Mouse (Mus musculus) kidney, embryonic 14.5 days (tissue): ENCODE data around the gene Mex3d. TPM values are rescaled to one million over a fixed set of nuclear protein-coding genes. Genes with fewer than 3 reads are reported as not detected.

Experiments
- ATAC-seq: fragments of 200-750 bp; cut with Nextera tagmentation; 2 replicates; pipeline ENCODE4 v1.8.0; 2017; ENCODE audit warnings: moderate number of reproducible peaks, mild to moderate bottlenecking, moderate TSS enrichment, moderate library complexity; ENCODE audit not compliant: low FRiP score, low TSS enrichment
- H3K27ac ChIP-seq: fragments of 300-500 bp; sonication (generic); 2 replicates; pipeline ENCODE4 v1.5.1; 2014; ENCODE audit warnings: low read depth, mild to moderate bottlenecking, low read length, moderate library complexity, mixed read lengths
- H3K27me3 ChIP-seq: fragments of 300-500 bp; sonication (generic); 2 replicates; pipeline ENCODE4 v1.6.1; 2014; ENCODE audit warnings: mild to moderate bottlenecking, low read length; ENCODE audit not compliant: control insufficient read depth, insufficient read depth
- H3K36me3 ChIP-seq: fragments of 300-500 bp; sonication (generic); 2 replicates; pipeline ENCODE4 v1.6.1; 2014; ENCODE audit warnings: low read length, mixed read lengths; ENCODE audit not compliant: control insufficient read depth, insufficient read depth
- H3K4me1 ChIP-seq: fragments of 300-500 bp; sonication (generic); 2 replicates; pipeline ENCODE4 v1.6.1; 2014; ENCODE audit warnings: low read length, mixed read lengths; ENCODE audit not compliant: control insufficient read depth, insufficient read depth
- H3K4me2 ChIP-seq: fragments of 300-500 bp; sonication (generic); replicated peaks from 2 replicates; pipeline ENCODE4 v1.6.1; 2014; ENCODE audit warnings: low read depth, mild to moderate bottlenecking, low read length
- H3K4me3 ChIP-seq: fragments of 300-500 bp; sonication (generic); 2 replicates; pipeline ENCODE4 v1.5.1; 2014; ENCODE audit warnings: mild to moderate bottlenecking, low read length
- H3K9ac ChIP-seq: fragments of 300-500 bp; sonication (generic); 2 replicates; pipeline ENCODE4 v1.6.1; 2014; ENCODE audit warnings: low read depth, mild to moderate bottlenecking, low read length, moderate library complexity
- H3K9me3 ChIP-seq: fragments of 300-500 bp; sonication (generic); 2 replicates; pipeline ENCODE4 v1.6.1; 2016; ENCODE audit warnings: low read length; ENCODE audit not compliant: control insufficient read depth
- WGBS: fragments of 180-500 bp; shearing (Covaris S2); extraction: QIAGEN DNeasy Blood & Tissue Kit; methylation state at CpG from one replicate; pipeline ENCODE4 v1.1.7; 2014; 5-methylcytosine and 5-hydroxymethylcytosine counted together
- microRNA-seq: library from miRNA; unstranded; fragments of <30 nt; microRNA quantifications from one replicate; pipeline ENCODE4, GENCODE M21; 2016
- polyA plus RNA-seq: library from polyadenylated mRNA; unstranded; fragments of >200 nt; fragmentation: Nextera tagmentation; extraction: Ambion mirVana; gene quantifications from 2 replicates; pipeline ENCODE4 v1.2.1, GENCODE M21; 2014

Gene Mex3d
- polyA plus RNA-seq, 1 experiment from 2014 or later: 8.7 TPM

DNA sequence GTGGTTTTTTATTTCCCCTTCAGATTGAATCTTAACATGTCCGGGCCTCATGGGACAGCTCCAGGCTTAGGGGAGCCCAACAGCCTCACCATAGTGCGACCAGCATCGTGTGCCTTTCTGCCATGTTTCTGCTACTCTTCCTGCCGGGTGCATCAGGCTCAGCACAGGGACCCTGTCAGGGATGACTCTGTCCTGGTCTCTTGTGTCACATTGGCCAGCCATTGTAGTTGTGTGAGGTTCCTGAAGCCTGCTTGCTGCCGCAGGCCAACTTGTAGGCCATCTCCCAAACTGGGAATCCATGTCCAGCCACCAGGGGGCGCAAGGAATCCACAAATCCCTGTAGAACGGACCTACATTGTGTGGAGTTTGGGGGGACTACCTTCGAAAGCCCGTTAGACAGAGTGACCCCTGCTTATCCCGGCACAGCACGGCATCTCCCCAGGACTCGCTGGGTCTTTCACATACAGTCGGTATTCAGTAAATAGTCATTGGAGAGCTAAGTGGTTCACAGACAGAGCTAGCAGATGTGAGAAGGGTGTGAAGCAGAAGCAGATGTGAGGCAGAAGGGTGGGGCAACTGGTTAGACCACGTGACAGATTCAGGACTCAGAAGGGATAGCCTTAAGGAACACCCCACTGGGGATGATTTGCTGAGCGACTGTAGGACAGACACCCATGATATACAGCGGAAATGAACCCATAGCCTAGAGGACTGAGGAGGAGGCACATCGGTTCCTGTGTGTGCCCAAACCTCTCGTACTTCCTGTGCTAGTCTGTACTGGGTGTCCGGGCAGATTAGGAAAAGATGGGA is 47.3 kb downstream of the Mex3d start:
- Histone ChIP-seq H3K4me2 (no peak overlapping the region; the same call in 1 of the 2 replicates), H3K9ac (no peak overlapping the region), H3K27me3 (peaks cover 49% of the 10 kb centered on the region)

GRCm38 (mm10) chr10:80336263-80336662 is 51.2 kb downstream of the Mex3d start:
- ATAC-seq: no peak
- WGBS: 88% methylated on average over 12 of the region's 12 CpGs
- no peaks in the 10 kb centered on the region; the same call in 1 of the 2 replicates for H3K36me3 ChIP-seq

More for the DNA sequence above, 47.3 kb downstream of the Mex3d start:
- H3K4me3 ChIP-seq: no peak overlapping the region
- H3K27ac ChIP-seq: no peak overlapping the region
- H3K9me3 ChIP-seq: no peaks in the 10 kb centered on the region
- 22% methylated on average over 19 of the region's 19 CpGs for WGBS
- peaks cover 18% of the 10 kb centered on the region for H3K4me1 ChIP-seq
- peak; percentile 16; the same call in 1 of the 2 replicates for ATAC-seq
- no peaks in the 10 kb centered on the region; the same call in 1 of the 2 replicates for H3K36me3 ChIP-seq

GRCm38 (mm10) chr10:80332525-80332989 is 54.9 kb downstream of the Mex3d start:
- H3K27ac ChIP-seq: no peak overlapping the region
- H3K9me3 ChIP-seq: no peaks in the 10 kb centered on the region
- H3K36me3 ChIP-seq: no peaks in the 10 kb centered on the region; the same call in 1 of the 2 replicates
- H3K4me1 ChIP-seq: peaks cover 11% of the 10 kb centered on the region
- H3K4me3 ChIP-seq: no peak overlapping the region
- no peak overlapping the region for H3K4me2 ChIP-seq
- no peak for ATAC-seq
- no peak overlapping the region for H3K9ac ChIP-seq
- WGBS: 85% methylated on average over 5 of the region's 5 CpGs
- H3K27me3 ChIP-seq: peaks cover 6% of the 10 kb centered on the region

More at GRCm38 (mm10) chr10:80336263-80336662, 51.2 kb downstream of the Mex3d start:
- no peak overlapping the region for H3K9ac ChIP-seq
- H3K9me3 ChIP-seq: no peaks in the 10 kb centered on the region
- no peaks in the 10 kb centered on the region for H3K4me1 ChIP-seq
- H3K4me2 ChIP-seq: no peak overlapping the region
- H3K27me3 ChIP-seq: peaks cover 11% of the 10 kb centered on the region
- no peak overlapping the region for H3K4me3 ChIP-seq
- H3K27ac ChIP-seq: no peak overlapping the region

DNA sequence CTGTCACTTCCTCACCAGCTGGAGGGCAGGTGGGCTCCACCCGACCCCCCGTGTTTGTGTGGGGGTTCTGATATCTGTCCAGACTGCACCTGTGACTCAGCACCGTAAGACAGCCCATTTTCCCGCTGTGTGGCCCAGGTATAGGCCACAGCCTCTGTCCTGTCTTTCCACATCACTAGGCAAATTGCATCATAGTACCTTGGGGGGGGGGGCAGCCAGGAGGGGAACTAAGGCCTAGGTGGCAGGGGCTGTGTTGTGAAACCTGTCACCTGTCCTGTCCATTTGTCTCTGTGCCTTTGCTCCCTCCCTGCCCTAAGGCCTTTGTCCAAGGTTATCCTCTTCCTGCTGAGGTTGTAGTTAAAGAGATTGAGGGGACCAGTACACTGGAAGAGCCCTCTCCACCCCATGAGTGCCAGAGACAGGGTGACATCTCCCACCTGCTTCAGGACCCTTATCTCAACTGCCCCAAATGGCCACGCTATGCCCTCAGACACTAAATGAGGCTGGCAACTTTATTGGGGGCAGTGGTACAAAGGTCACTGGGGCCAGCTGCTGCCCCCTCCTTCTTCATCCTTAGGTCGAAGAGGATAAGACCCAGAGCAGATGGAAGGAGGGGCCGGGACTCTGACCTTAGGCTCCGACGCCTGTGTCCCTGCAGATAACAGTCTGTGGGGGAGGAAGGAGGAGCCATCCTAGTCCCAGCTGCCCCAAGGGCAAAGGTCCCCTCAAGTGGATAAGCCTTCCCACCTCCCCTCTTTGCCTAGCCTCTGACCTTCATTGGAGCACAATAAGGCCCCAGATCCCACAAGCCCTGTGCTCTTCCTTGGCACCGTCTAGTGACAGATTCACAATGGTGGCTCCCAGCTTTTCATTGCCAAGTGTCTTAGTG is 55.6 kb downstream of the Mex3d start:
- H3K9ac ChIP-seq: no peak overlapping the region
- H3K4me1 ChIP-seq: peaks cover 11% of the 10 kb centered on the region
- ATAC-seq: no peak
- no peak overlapping the region for H3K27ac ChIP-seq
- WGBS: 54% methylated on average over 10 of the region's 10 CpGs
- H3K9me3 ChIP-seq: no peaks in the 10 kb centered on the region
- no peak overlapping the region for H3K4me3 ChIP-seq
- H3K27me3 ChIP-seq: peaks cover 6% of the 10 kb centered on the region
- no peaks in the 10 kb centered on the region; the same call in 1 of the 2 replicates for H3K36me3 ChIP-seq
- H3K4me2 ChIP-seq: no peak overlapping the region

- no peak for ATAC-seq
- peaks cover 6% of the 10 kb centered on the region for H3K27me3 ChIP-seq
- H3K36me3 ChIP-seq: no peaks in the 10 kb centered on the region; the same call in 1 of the 2 replicates
- no peak overlapping the region; the same call in 1 of the 2 replicates for H3K4me2 ChIP-seq
- 76% methylated on average over 2 of the region's 2 CpGs for WGBS
- H3K9ac ChIP-seq: peak overlapping the region; percentile 58; the same call in 1 of the 2 replicates
- peak overlapping the region; percentile 44; the same call in 1 of the 2 replicates for H3K4me3 ChIP-seq
- H3K27ac ChIP-seq: no peak overlapping the region
- H3K9me3 ChIP-seq: no peaks in the 10 kb centered on the region
- peaks cover 11% of the 10 kb centered on the region for H3K4me1 ChIP-seq
Measured at GRCm38 (mm10) chr10:80330888-80331287, 56.6 kb downstream of the Mex3d start.

Small RNA genes within 50 kb of the gene (microRNA-seq; reads per million reads assigned to microRNA genes)
- not detected for gene Gm22721

Other genes with a start within 250 kb of the Mex3d start
- gene Atp5d, start 249.0 kb downstream of the Mex3d start, polyA plus RNA-seq: 519 and 582 TPM in 2 replicates
- 8.1 and 8.4 TPM in 2 replicates for gene Cbarp, start 246.8 kb downstream of the Mex3d start, polyA plus RNA-seq
- 42.3 and 46.2 TPM in 2 replicates for gene Midn, start 239.4 kb downstream of the Mex3d start, polyA plus RNA-seq
- 80.0 and 104 TPM in 2 replicates for gene Cirbp, start 221.7 kb downstream of the Mex3d start, polyA plus RNA-seq
- 10.3 and 12.1 TPM in 2 replicates for gene 1600002K03Rik, start 214.7 kb downstream of the Mex3d start, polyA plus RNA-seq
- 15.4 and 17.3 TPM in 2 replicates for gene Efna2, start 208.2 kb downstream of the Mex3d start, polyA plus RNA-seq
- 64.4 and 65.1 TPM in 2 replicates for gene Mum1, start 161.2 kb downstream of the Mex3d start, polyA plus RNA-seq
- 382 and 390 TPM in 2 replicates for gene Ndufs7, start 138.5 kb downstream of the Mex3d start, polyA plus RNA-seq
- gene Gamt, start 126.6 kb downstream of the Mex3d start, polyA plus RNA-seq: 30.2 and 33.6 TPM in 2 replicates
- 45.8 and 56.9 TPM in 2 replicates for gene Dazap1, start 126.2 kb downstream of the Mex3d start, polyA plus RNA-seq
- 1,166 and 1,350 TPM in 2 replicates for gene Rps15, start 95.2 kb downstream of the Mex3d start, polyA plus RNA-seq
- gene Apc2, start 91.7 kb downstream of the Mex3d start, polyA plus RNA-seq: 1.0 and 1.4 TPM in 2 replicates
- gene 2310011J03Rik, start 67.1 kb downstream of the Mex3d start, polyA plus RNA-seq: 36.1 and 40.5 TPM in 2 replicates
- 6.2 and 8.1 TPM in 2 replicates for gene Pcsk4, start 58.2 kb downstream of the Mex3d start, polyA plus RNA-seq
- gene Reep6, start 57.7 kb downstream of the Mex3d start, polyA plus RNA-seq: 5.6 and 7.1 TPM in 2 replicates
- 1.2 and 2.7 TPM in 2 replicates for gene Adamtsl5, start 39.2 kb downstream of the Mex3d start, polyA plus RNA-seq
- 0.62 and 0.66 TPM in 2 replicates for gene Plk5, start 31.2 kb downstream of the Mex3d start, polyA plus RNA-seq
- gene Mbd3, start 11.9 kb upstream of the Mex3d start, polyA plus RNA-seq: 248 and 270 TPM in 2 replicates
- 806 and 1,046 TPM in 2 replicates for gene Uqcr11, start 19.2 kb upstream of the Mex3d start, polyA plus RNA-seq
- 134 and 162 TPM in 2 replicates for gene Tcf3, start 46.0 kb upstream of the Mex3d start, polyA plus RNA-seq
- gene Onecut3, start 107.2 kb upstream of the Mex3d start, polyA plus RNA-seq: not detected in 2 replicates
- 0.22 and 0.24 TPM in 2 replicates for gene Atp8b3, start 151.5 kb upstream of the Mex3d start, polyA plus RNA-seq
- gene Rexo1, start 173.9 kb upstream of the Mex3d start, polyA plus RNA-seq: 25.8 and 31.3 TPM in 2 replicates
- gene Klf16, start 189.7 kb upstream of the Mex3d start, polyA plus RNA-seq: 10.1 and 10.2 TPM in 2 replicates
- 125 and 130 TPM in 2 replicates for gene Abhd17a, start 202.7 kb upstream of the Mex3d start, polyA plus RNA-seq
- 88.5 and 103 TPM in 2 replicates for gene Scamp4, start 215.2 kb upstream of the Mex3d start, polyA plus RNA-seq
- 8.0 and 8.8 TPM in 2 replicates for gene Adat3, start 215.2 kb upstream of the Mex3d start, polyA plus RNA-seq
- 1.9 and 2.5 TPM in 2 replicates for gene Gm49322, start 218.4 kb upstream of the Mex3d start, polyA plus RNA-seq
- gene Csnk1g2, start 235.2 kb upstream of the Mex3d start, polyA plus RNA-seq: 127 and 134 TPM in 2 replicates